In the genomic region with DNA sequence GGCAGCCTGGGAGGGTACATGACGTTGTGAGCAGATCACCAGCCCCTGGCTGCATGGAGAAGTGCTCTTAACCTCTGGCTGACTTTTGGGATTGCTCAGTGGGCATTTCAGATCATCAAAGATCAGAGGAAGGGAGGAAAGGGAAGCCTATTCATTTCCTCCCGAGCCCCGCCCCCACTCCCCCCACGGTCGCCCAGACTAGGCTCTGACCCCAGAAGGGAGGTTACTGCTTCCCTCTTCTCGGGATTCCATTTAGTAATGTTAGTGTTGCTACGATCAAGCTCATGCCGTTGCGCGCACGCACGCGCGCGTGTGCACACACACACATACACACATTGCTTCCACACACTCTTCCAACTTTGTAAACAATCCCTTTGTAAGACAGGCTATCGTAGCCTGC, we compare ENCODE assay signal across 11 mouse cellular contexts. TPM values are rescaled to one million over a fixed set of nuclear protein-coding genes. Genes with fewer than 3 reads are reported as not detected.
DNase-seq lines count a peak whose midpoint lies in the region; ATAC-seq lines count a peak whose summit lies in the region.
"Had no signal": no experiment of that assay in that cellular context is flagged by ENCODE, and none has a peak within 500 bp of the region (broad histone marks: within the 10 kb centered on the region; RNA-seq: fewer than 3 reads in every experiment).

No protein-coding gene starts in this region.

- H3K4me1 ChIP-seq in kidney, embryonic 15.5 days: peaks cover 42% of the 10 kb centered on the region

- ATAC-seq in kidney, embryonic 15.5 days (replicated peaks; ENCODE audit: low FRiP score): peak; percentile 44
- peak; percentile 34; the same call in 1 of the 2 replicates for ATAC-seq in common myeloid progenitor, adult 5-6 weeks (replicated peaks; ENCODE audit: low read depth, poor library complexity, severe bottlenecking)
- ATAC-seq: forebrain, embryonic 14.5 days had no signal

- peak overlapping the region; percentile 3; the same call in 1 of the 2 replicates for H3K4me2 ChIP-seq in kidney, embryonic 15.5 days
- H3K4me2 ChIP-seq: limb, embryonic 12.5 days had no signal

- no peaks in the 10 kb centered on the region for H3K36me3 ChIP-seq in kidney, embryonic 15.5 days
- H3K36me3 ChIP-seq in macrophage (ENCODE audit: inconsistent target): no peaks in the 10 kb centered on the region
- H3K36me3 ChIP-seq: limb, embryonic 12.5 days had no signal

- 0 out of 2 replicates have a peak overlapping the region, but pooled peaks have one; percentile 28 for H3K27ac ChIP-seq in kidney, embryonic 15.5 days
- 0 out of 2 replicates have a peak overlapping the region, but pooled peaks have one; percentile 5 for H3K27ac ChIP-seq in macrophage
- H3K27ac ChIP-seq: layer of hippocampus, adult 2 months; limb, embryonic 12.5 days had no signal

- H3K79me2 ChIP-seq in macrophage (ENCODE audit: inconsistent target): no peaks in the 10 kb centered on the region

- 36% methylated on average over 16 of the region's 16 CpGs for WGBS in kidney, embryonic 15.5 days
- 19% methylated on average over 16 of the region's 16 CpGs for WGBS in macrophage (ENCODE audit: missing documents)

- no peak overlapping the region for H3K9ac ChIP-seq in kidney, embryonic 15.5 days
- H3K9ac ChIP-seq: limb, embryonic 12.5 days had no signal

- DNase-seq in kidney, adult 11 months: no peak
- peak; percentile 54 to 69 for DNase-seq in kidney, postnatal 36 days
- DNase-seq in spleen, postnatal 36 days (ENCODE audit: low spot score in 2 of 2): no peak
- no peak for DNase-seq in right cerebral cortex, postnatal 25 days
- no peak for DNase-seq in Muller cell, postnatal 12 days (ENCODE audit: inconsistent ontology term)

- no peaks in the 10 kb centered on the region for H3K9me3 ChIP-seq in kidney, embryonic 15.5 days (replicated peaks)
- H3K9me3 ChIP-seq: limb, embryonic 12.5 days had no signal

- H3K4me3 ChIP-seq in kidney, embryonic 15.5 days (replicated peaks): no peak overlapping the region
- no peak overlapping the region for H3K4me3 ChIP-seq in macrophage (ENCODE audit: inconsistent target)
- H3K4me3 ChIP-seq: layer of hippocampus, adult 2 months; limb, embryonic 12.5 days had no signal

- H3K27me3 ChIP-seq in kidney, embryonic 15.5 days: no peaks in the 10 kb centered on the region
- H3K27me3 ChIP-seq: limb, embryonic 12.5 days had no signal

RNA-seq across cellular contexts. Expression of a gene that starts 42.0 kb away (rescaled TPM):
- 78.2 and 80.3 TPM in 2 replicates for polyA plus RNA-seq in kidney, embryonic 15.5 days (2015; fragmentation: Nextera tagmentation; extraction: Ambion mirVana)
- 53.1 and 54.6 TPM in 2 replicates for total RNA-seq in common myeloid progenitor, adult 5-6 weeks (2017)
- 1,000 to 10,000 TPM in 13 of 26 experiments, 100 to 1,000 TPM in 11, 10 to 100 TPM in 2; 42.1 to 2,520 (median 1,089) TPM for total RNA-seq in macrophage (2018; cell fraction: chromatin; rRNA removed)
- 1,000 to 10,000 TPM in 14 of 26 experiments, 100 to 1,000 TPM in 10, 10 to 100 TPM in 2; 49.8 to 3,343 (median 1,043) TPM for total RNA-seq in macrophage (2018; cell fraction: cytosol; rRNA removed)
- total RNA-seq in macrophage (2018; cell fraction: nucleus; rRNA removed): 1,000 to 10,000 TPM in 19 of 26 experiments, 100 to 1,000 TPM in 6, 10 to 100 TPM in 1; 39.2 to 3,429 (median 1,688) TPM
- 33.4 to 92.7 TPM (median 64.6 TPM) in 3 replicates for polyA plus RNA-seq in macrophage (2018)

Comparison
In these comparisons a context has a peak if more than half of its experiments do, and no peak if none do; other contexts are left out.
1. DNase-seq: peak in kidney, postnatal 36 days (2 of 2); none in kidney, adult 11 months (single experiment), spleen, postnatal 36 days (0 of 2), right cerebral cortex, postnatal 25 days (single experiment) and Muller cell, postnatal 12 days (single experiment).